37 mouse cellular contexts compared by ENCODE assay signal in the genomic region with DNA sequence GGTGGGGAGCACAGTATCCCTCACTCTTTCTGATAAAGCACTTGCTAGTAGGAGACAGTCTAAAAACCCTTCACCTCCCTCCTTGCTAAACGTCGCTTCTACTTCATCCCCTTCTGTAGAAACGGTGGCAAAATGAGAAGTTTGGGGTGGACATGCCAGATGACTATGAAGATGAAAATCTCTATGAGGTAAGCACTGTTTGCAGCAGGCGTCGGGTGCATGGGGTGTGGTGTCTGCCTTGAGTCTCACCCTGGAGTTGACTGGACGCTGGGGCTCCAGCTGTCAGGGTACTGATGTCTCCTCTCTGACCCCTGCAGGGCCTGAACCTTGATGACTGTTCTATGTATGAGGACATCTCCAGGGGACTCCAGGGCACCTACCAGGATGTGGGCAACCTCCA. TPM values are rescaled to one million over a fixed set of nuclear protein-coding genes. Genes with fewer than 3 reads are reported as not detected.
DNase-seq lines count a peak whose midpoint lies in the region; ATAC-seq and TF ChIP-seq lines count a peak whose summit lies in the region.
"Had no signal": no experiment of that assay in that cellular context is flagged by ENCODE, and none has a peak within 500 bp of the region (broad histone marks: within the 10 kb centered on the region; RNA-seq: fewer than 3 reads in every experiment).

No protein-coding gene starts in this region.

- H3K79me2 ChIP-seq in heart, adult 2 months (replicated peaks; ENCODE audit: control insufficient read depth, insufficient read depth, low read length) = no peaks in the 10 kb centered on the region

- no peak overlapping the region for H3K4me2 ChIP-seq in liver, embryonic 16.5 days (ENCODE audit: low read depth, low read length)
- H3K4me2 ChIP-seq: embryonic facial prominence, embryonic 12.5 days; hindbrain, embryonic 13.5 days; intestine, embryonic 15.5 days; neural tube, embryonic 15.5 days had no signal

- 0 out of 2 replicates have a peak overlapping the region, but pooled peaks have one; percentile 9 for H3K27ac ChIP-seq in thymus, adult 2 months (ENCODE audit: control insufficient read depth, insufficient read depth, low read length)
- 0 out of 2 replicates have a peak overlapping the region, but pooled peaks have one; percentile 2 for H3K27ac ChIP-seq in liver, embryonic 16.5 days (ENCODE audit: low read length)
- H3K27ac ChIP-seq in heart, adult 2 months = no peak overlapping the region
- H3K27ac ChIP-seq: embryonic facial prominence, embryonic 12.5 days; hindbrain, embryonic 13.5 days; intestine, embryonic 15.5 days; layer of hippocampus, adult 2 months; limb, embryonic 13.5 days; macrophage; neural tube, embryonic 15.5 days had no signal

- H3K27me3 ChIP-seq in thymus, adult 2 months (ENCODE audit: control insufficient read depth, insufficient read depth, low read length) = no peaks in the 10 kb centered on the region
- no peaks in the 10 kb centered on the region for H3K27me3 ChIP-seq in liver, embryonic 16.5 days (ENCODE audit: control insufficient read depth, insufficient read depth, low read depth, low read length)
- no peaks in the 10 kb centered on the region for H3K27me3 ChIP-seq in heart, adult 2 months (ENCODE audit: control insufficient read depth, insufficient read depth, low read length)
- H3K27me3 ChIP-seq: embryonic facial prominence, embryonic 12.5 days; heart, embryonic 12.5 days; hindbrain, embryonic 13.5 days; intestine, embryonic 15.5 days; limb, embryonic 13.5 days; neural tube, embryonic 15.5 days; Patski had no signal

- TF ChIP-seq POLR2A in thymus, adult 2 months (IDR thresholded peaks at IDR 0.05; ENCODE audit: control insufficient read depth, extremely low read depth, insufficient read depth, low read length, poor library complexity) = no peak
- no peak for TF ChIP-seq POLR2A in heart, adult 2 months (IDR thresholded peaks at IDR 0.05; ENCODE audit: insufficient read depth, low read depth, low read length)

- H3K9me3 ChIP-seq in liver, embryonic 16.5 days (replicated peaks; ENCODE audit: control insufficient read depth, low read length) = no peaks in the 10 kb centered on the region
- H3K9me3 ChIP-seq: embryonic facial prominence, embryonic 12.5 days; heart, embryonic 12.5 days; hindbrain, embryonic 13.5 days; intestine, embryonic 15.5 days; limb, embryonic 13.5 days; neural tube, embryonic 15.5 days had no signal

- H3K4me1 ChIP-seq in thymus, adult 2 months (replicated peaks; ENCODE audit: control insufficient read depth, insufficient read depth, low read length) = peaks cover 24% of the 10 kb centered on the region
- peaks cover 33% of the 10 kb centered on the region for H3K4me1 ChIP-seq in liver, embryonic 16.5 days (ENCODE audit: control insufficient read depth, low read depth, low read length)
- H3K4me1 ChIP-seq in heart, adult 2 months (ENCODE audit: control insufficient read depth, insufficient read depth, low read length) = peaks cover 4% of the 10 kb centered on the region

- no peak overlapping the region for H3K4me3 ChIP-seq in thymus, adult 2 months (ENCODE audit: control insufficient read depth, insufficient read depth, low read length)
- no peak overlapping the region for H3K4me3 ChIP-seq in liver, embryonic 16.5 days (ENCODE audit: low read depth, low read length)
- no peak overlapping the region for H3K4me3 ChIP-seq in heart, adult 2 months
- H3K4me3 ChIP-seq: embryonic facial prominence, embryonic 12.5 days; heart, embryonic 12.5 days; hindbrain, embryonic 13.5 days; intestine, embryonic 15.5 days; layer of hippocampus, adult 2 months; limb, embryonic 13.5 days; neural tube, embryonic 15.5 days had no signal

- no peak for TF ChIP-seq EP300 in heart, adult 2 months (IDR thresholded peaks at IDR 0.05; ENCODE audit: insufficient read depth, low read depth, low read length)

- intact Hi-C loops in heart, adult 2 months (cut with DNase I) = no loop called here

- H3K9ac ChIP-seq in liver, embryonic 16.5 days (ENCODE audit: low read depth, low read length) = no peak overlapping the region
- H3K9ac ChIP-seq in heart, adult 2 months (ENCODE audit: low read depth, low read length) = no peak overlapping the region
- H3K9ac ChIP-seq: embryonic facial prominence, embryonic 12.5 days; hindbrain, embryonic 13.5 days; intestine, embryonic 15.5 days; limb, embryonic 13.5 days; neural tube, embryonic 15.5 days had no signal

- WGBS in thymus, adult 2 months = 75% methylated on average over 6 of the region's 6 CpGs
- WGBS in liver, embryonic 16.5 days (ENCODE audit: insufficient replicate concordance) = 31% methylated on average over 6 of the region's 6 CpGs
- WGBS in heart, adult 2 months = 66% methylated on average over 6 of the region's 6 CpGs

- ATAC-seq in CD4-positive, CD25-positive, alpha-beta regulatory T cell, adult 4 months = no peak
- no peak for ATAC-seq in liver, embryonic 16.5 days (ENCODE audit: low read depth)
- ATAC-seq: forebrain, embryonic 14.5 days; intestine, embryonic 15.5 days; lung, postnatal 0 days; Patski had no signal

- DNase-seq in CD4-positive, CD25-positive, alpha-beta regulatory T cell, adult 2 months (ENCODE audit: low read depth, low spot score) = peak; percentile 37
- DNase-seq in thymus, adult 2 months = no peak
- DNase-seq in thymus, postnatal 25 days = no peak
- no peak for DNase-seq in adrenal gland, postnatal 36 days
- DNase-seq in heart, adult 2 months = no peak
- DNase-seq: adrenal gland, postnatal 10 days; cerebellum, adult 11-12 months; cerebellum, adult 9-11 months; embryo, embryonic 11 days; gastrocnemius, postnatal 14 days; heart, postnatal 4 days; kidney, adult 2 months; kidney, postnatal 36 days; lung, adult 18-20 months; midbrain, embryonic 14.5 days; right cerebral cortex, postnatal 25 days had no signal

- no peaks in the 10 kb centered on the region for H3K36me3 ChIP-seq in thymus, adult 2 months (ENCODE audit: control insufficient read depth, insufficient read depth, low read length)
- H3K36me3 ChIP-seq in liver, embryonic 16.5 days (ENCODE audit: control insufficient read depth, insufficient read depth) = no peaks in the 10 kb centered on the region
- H3K36me3 ChIP-seq in heart, adult 2 months (ENCODE audit: control insufficient read depth, insufficient read depth, low read length) = no peaks in the 10 kb centered on the region; the same call in 1 of the 2 replicates
- H3K36me3 ChIP-seq: embryonic facial prominence, embryonic 12.5 days; heart, embryonic 12.5 days; hindbrain, embryonic 13.5 days; intestine, embryonic 15.5 days; limb, embryonic 13.5 days; neural tube, embryonic 15.5 days had no signal

- TF ChIP-seq CTCF in thymus, adult 2 months (IDR thresholded peaks at IDR 0.05; ENCODE audit: borderline replicate concordance, control insufficient read depth, extremely low read depth, insufficient read depth, low read length, poor library complexity) = no peak
- no peak for TF ChIP-seq CTCF in heart, adult 2 months (IDR thresholded peaks at IDR 0.05)

RNA-seq across cellular contexts. Expression of a gene that starts 1.6 kb away (rescaled TPM):
- polyA plus RNA-seq in CD4-positive, CD25-positive, alpha-beta regulatory T cell, adult 4 months (2017; shearing (Covaris generic)) = 100 to 1,000 TPM; 166 to 183 TPM
- polyA plus RNA-seq in thymus, adult 2 months (2012; rRNA removed) = 1,726 and 1,877 TPM in 2 replicates
- 35.1 and 38.0 TPM in 2 replicates for polyA plus RNA-seq in liver, embryonic 16.5 days (2015; fragmentation: Nextera tagmentation; extraction: Ambion mirVana)
- 10 to 100 TPM; 79.5 to 91.5 TPM for total RNA-seq in adrenal gland, postnatal 36 days (2021)
- total RNA-seq in heart, adult 2 months (2021) = 10 to 100 TPM; 43.0 to 43.2 TPM
- 92.8 and 105 TPM in 2 replicates for polyA plus RNA-seq in heart, adult 2 months (2012; rRNA removed)

RNA-seq across cellular contexts. Expression of a gene that starts 3.9 kb away (rescaled TPM):
- 10 to 100 TPM in 1 of 2 experiments, 1 to 10 TPM in 1; 2.2 to 28.9 TPM for polyA plus RNA-seq in CD4-positive, CD25-positive, alpha-beta regulatory T cell, adult 4 months (2017; shearing (Covaris generic))
- polyA plus RNA-seq in thymus, adult 2 months (2012; rRNA removed) = 38.2 and 44.0 TPM in 2 replicates
- 10.5 and 13.9 TPM in 2 replicates for polyA plus RNA-seq in liver, embryonic 16.5 days (2015; fragmentation: Nextera tagmentation; extraction: Ambion mirVana)
- under 1 TPM; 0.20 to 0.26 TPM for total RNA-seq in adrenal gland, postnatal 36 days (2021)
- total RNA-seq in heart, adult 2 months (2021) = 1 to 10 TPM; 1.1 to 1.7 TPM
- 5.1 and 15.6 TPM in 2 replicates for polyA plus RNA-seq in heart, adult 2 months (2012; rRNA removed)
- total RNA-seq: layer of hippocampus, adult 2 months had no signal
- polyA plus RNA-seq: forebrain, embryonic 14.5 days; Patski had no signal

RNA-seq across cellular contexts. Expression of a gene that starts 16.9 kb away (rescaled TPM):
- over 10,000 TPM; 12,099 to 13,283 TPM for polyA plus RNA-seq in CD4-positive, CD25-positive, alpha-beta regulatory T cell, adult 4 months (2017; shearing (Covaris generic))
- 543 and 698 TPM in 2 replicates for polyA plus RNA-seq in thymus, adult 2 months (2012; rRNA removed)
- polyA plus RNA-seq in liver, embryonic 16.5 days (2015; fragmentation: Nextera tagmentation; extraction: Ambion mirVana) = 1,002 and 1,147 TPM in 2 replicates
- 1,000 to 10,000 TPM in 1 of 2 experiments, 100 to 1,000 TPM in 1; 964 to 1,011 TPM for total RNA-seq in adrenal gland, postnatal 36 days (2021)
- total RNA-seq in heart, adult 2 months (2021) = 100 to 1,000 TPM; 505 to 584 TPM
- polyA plus RNA-seq in heart, adult 2 months (2012; rRNA removed) = 243 and 256 TPM in 2 replicates

RNA-seq across cellular contexts. Expression of a gene that starts 31.3 kb away (rescaled TPM):
- not detected for polyA plus RNA-seq in CD4-positive, CD25-positive, alpha-beta regulatory T cell, adult 4 months (2017; shearing (Covaris generic))
- not detected in 2 replicates for polyA plus RNA-seq in thymus, adult 2 months (2012; rRNA removed)
- polyA plus RNA-seq in liver, embryonic 16.5 days (2015; fragmentation: Nextera tagmentation; extraction: Ambion mirVana) = not detected in 2 replicates
- total RNA-seq in adrenal gland, postnatal 36 days (2021) = not detected
- not detected for total RNA-seq in heart, adult 2 months (2021)
- not detected in 2 replicates for polyA plus RNA-seq in heart, adult 2 months (2012; rRNA removed)
- total RNA-seq: adrenal gland, postnatal 10 days; gastrocnemius, postnatal 14 days; heart, postnatal 4 days; layer of hippocampus, adult 2 months; layer of hippocampus, postnatal 25 days; left cerebral cortex, adult 8-10 months; left cerebral cortex, postnatal 36 days; megakaryocyte-erythroid progenitor cell, adult 5-6 weeks had no signal
- polyA plus RNA-seq: embryonic facial prominence, embryonic 12.5 days; forebrain, embryonic 14.5 days; heart, embryonic 12.5 days; heart, postnatal 0 days; intestine, embryonic 15.5 days; kidney, adult 2 months; kidney, embryonic 16.5 days; limb, embryonic 13.5 days; lung, postnatal 0 days; macrophage; midbrain, embryonic 14.5 days; Patski; stomach, embryonic 14.5 days; urinary bladder, adult 2 months had no signal

RNA-seq across cellular contexts. Expression of a gene that starts 31.4 kb away (rescaled TPM):
- not detected for polyA plus RNA-seq in CD4-positive, CD25-positive, alpha-beta regulatory T cell, adult 4 months (2017; shearing (Covaris generic))
- 0.15 TPM in 1 of 2 replicates, not detected in the other for polyA plus RNA-seq in thymus, adult 2 months (2012; rRNA removed)
- not detected in 2 replicates for polyA plus RNA-seq in liver, embryonic 16.5 days (2015; fragmentation: Nextera tagmentation; extraction: Ambion mirVana)
- not detected for total RNA-seq in adrenal gland, postnatal 36 days (2021)
- total RNA-seq in heart, adult 2 months (2021) = not detected
- polyA plus RNA-seq in heart, adult 2 months (2012; rRNA removed) = 0.12 and 0.53 TPM in 2 replicates
- total RNA-seq: adrenal gland, postnatal 10 days; gastrocnemius, postnatal 14 days; heart, postnatal 4 days; layer of hippocampus, adult 2 months; layer of hippocampus, postnatal 25 days; left cerebral cortex, adult 8-10 months; left cerebral cortex, postnatal 36 days; megakaryocyte-erythroid progenitor cell, adult 5-6 weeks had no signal
- polyA plus RNA-seq: embryonic facial prominence, embryonic 12.5 days; forebrain, embryonic 14.5 days; heart, embryonic 12.5 days; heart, postnatal 0 days; hindbrain, embryonic 13.5 days; intestine, embryonic 15.5 days; kidney, embryonic 16.5 days; limb, embryonic 13.5 days; lung, postnatal 0 days; macrophage; midbrain, embryonic 14.5 days; neural tube, embryonic 15.5 days; stomach, embryonic 14.5 days; urinary bladder, adult 2 months had no signal

Comparison
In these comparisons a context has a peak if more than half of its experiments do, and no peak if none do; other contexts are left out.
1. RNA of a gene that starts 16.9 kb away (polyA plus RNA-seq): 12,099 to 13,283 TPM in CD4-positive, CD25-positive, alpha-beta regulatory T cell, adult 4 months; 1,002 to 1,147 TPM in liver, embryonic 16.5 days, 543 to 698 TPM in thymus, adult 2 months and 243 to 256 TPM in heart, adult 2 months; every median in the first group is over 10 times any median in the second.